Mouse (Mus musculus) small intestine, adult 2 months (tissue): ENCODE measurements around the gene Cers5. TPM values are rescaled to one million over a fixed set of nuclear protein-coding genes. Genes with fewer than 3 reads are reported as not detected.
A peak's percentile ranks its signal among the peaks of the same experiment; 100 is the strongest.
"Not testable (repeated sequence)": the region's sequence is repeated elsewhere in the genome, so short reads cannot be mapped to it uniquely, and the experiment has no call there.

Source experiments
- H3K27ac ChIP-seq: fragments of 200-500 bp; 2 replicates; pipeline ENCODE4 v1.5.1; 2012; ENCODE audit warnings: low read depth, low read length, control low read depth, inconsistent platforms; ENCODE audit not compliant: insufficient read depth
- H3K27me3 ChIP-seq: fragments of 200-500 bp; 2 replicates; pipeline ENCODE4 v1.6.1; 2012; ENCODE audit warnings: mild to moderate bottlenecking, moderate library complexity, low read length, inconsistent platforms; ENCODE audit not compliant: control insufficient read depth, insufficient read depth
- H3K36me3 ChIP-seq: fragments of 200-500 bp; 2 replicates; pipeline ENCODE4 v1.6.1; 2012; ENCODE audit warnings: mild to moderate bottlenecking, low read length, control low read depth, inconsistent platforms; ENCODE audit not compliant: control insufficient read depth, insufficient read depth
- H3K4me1 ChIP-seq: fragments of 200-500 bp; 2 replicates; pipeline ENCODE4 v1.6.1; 2012; ENCODE audit warnings: low read length, inconsistent platforms, mixed read lengths; ENCODE audit not compliant: control insufficient read depth, insufficient read depth, insufficient read length
- H3K4me3 ChIP-seq: fragments of 200-500 bp; 2 replicates; pipeline ENCODE4 v1.5.1; 2012; ENCODE audit warnings: low read depth, mild to moderate bottlenecking, control low read depth, inconsistent platforms, low read length, moderate library complexity
- CTCF ChIP-seq: fragments of 200-500 bp; IDR thresholded peaks from 2 replicates; pipeline ENCODE4 v1.5.1; 2012; ENCODE audit warnings: low read depth, mild to moderate bottlenecking, control low read depth, inconsistent platforms, low read length, moderate library complexity, mixed read lengths; ENCODE audit not compliant: insufficient replicate concordance, insufficient read length; ENCODE audit errors: extremely low read depth
- POLR2A ChIP-seq: fragments of 200-500 bp; IDR thresholded peaks from 2 replicates; pipeline ENCODE4 v1.6.1; 2012; ENCODE audit warnings: low read depth, mild to moderate bottlenecking, control low read depth, inconsistent platforms, low read length, moderate library complexity
- WGBS: fragments of 180-500 bp; shearing (Covaris S2); methylation state at CpG from one replicate; pipeline ENCODE4 v1.1.7; 2018; 5-methylcytosine and 5-hydroxymethylcytosine counted together
- polyA plus RNA-seq: library from polyadenylated mRNA; depleted of rRNA; stranded (reverse); fragments of >200 nt; gene quantifications from 2 replicates; pipeline ENCODE4 v1.2.3, GENCODE M21; 2012; rRNA removed

Gene Cers5
- polyA plus RNA-seq, result 6.9 and 8.2 TPM in 2 replicates

DNA sequence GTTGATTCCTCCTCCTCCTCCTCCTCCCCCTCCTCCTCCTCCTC is at the start of gene Cers5:
Cers5 (minus strand) TSS at position 5 of the 44 bp plus-strand sequence.
- peak within 1 kb of the TSS; percentile 26; the same call in 1 of the 2 replicates for H3K27ac ChIP-seq
- not testable (repeated sequence) for H3K4me1 ChIP-seq, H3K27me3 ChIP-seq, H3K36me3 ChIP-seq
- peak within 1 kb of the TSS; percentile 77 for H3K4me3 ChIP-seq

DNA sequence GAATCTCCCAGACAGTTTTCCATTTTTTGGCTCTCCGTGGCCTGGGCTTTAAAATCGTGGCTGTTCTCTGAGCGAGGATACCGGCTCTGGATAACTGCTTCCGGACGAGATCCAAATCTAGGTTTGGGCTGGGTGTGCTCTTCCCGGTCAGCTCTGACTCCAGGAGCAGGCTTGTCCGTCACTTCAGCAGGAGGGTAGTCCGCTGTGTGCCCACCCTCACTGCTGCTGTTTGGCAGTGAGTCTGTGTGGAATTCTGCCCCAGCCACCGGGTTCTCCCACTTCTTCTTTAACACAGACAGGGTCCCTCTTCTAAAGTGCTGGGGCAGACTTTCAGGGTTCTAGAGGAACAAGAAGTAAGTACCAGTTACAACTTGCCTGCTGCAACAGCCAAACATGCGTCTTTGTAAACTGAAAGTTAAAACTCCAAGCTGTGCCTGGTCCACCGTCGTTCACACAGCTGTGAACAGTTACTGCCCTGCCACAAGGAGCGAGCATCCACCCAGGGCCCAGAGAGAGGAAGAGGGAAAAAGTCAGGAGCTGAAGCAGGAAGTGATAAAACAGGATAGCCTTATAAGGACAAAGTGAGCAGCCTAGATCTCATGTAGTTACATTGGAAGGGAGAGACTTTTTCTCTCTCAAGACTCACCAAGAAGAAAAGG is 47.1 kb upstream of the Cers5 start:
- peak; percentile 66; the same call in 1 of the 2 replicates for TF ChIP-seq POLR2A
- no peak for TF ChIP-seq CTCF
- no peaks in the 10 kb centered on the region for H3K27me3 ChIP-seq
- H3K27ac ChIP-seq, result peak overlapping the region; percentile 48
- WGBS, result 53% methylated on average over 14 of the region's 14 CpGs
- peaks cover 2% of the 10 kb centered on the region; the same call in 1 of the 2 replicates for H3K4me1 ChIP-seq
- peak overlapping the region; percentile 62 for H3K4me3 ChIP-seq
- H3K36me3 ChIP-seq, result peaks cover 41% of the 10 kb centered on the region

- no peak for TF ChIP-seq POLR2A
- TF ChIP-seq CTCF, result no peak
- Histone ChIP-seq H3K4me3 (peak overlapping the region; percentile 32), H3K27me3 (no peaks in the 10 kb centered on the region), H3K27ac (peak overlapping the region; percentile 48), H3K36me3 (peaks cover 40% of the 10 kb centered on the region), H3K4me1 (peaks cover 2% of the 10 kb centered on the region; the same call in 1 of the 2 replicates)
- 72% methylated on average over 6 of the region's 6 CpGs for WGBS
These were observed 46.4 kb upstream of the Cers5 start for GRCm38 (mm10) chr15:99819109-99819440.

DNA sequence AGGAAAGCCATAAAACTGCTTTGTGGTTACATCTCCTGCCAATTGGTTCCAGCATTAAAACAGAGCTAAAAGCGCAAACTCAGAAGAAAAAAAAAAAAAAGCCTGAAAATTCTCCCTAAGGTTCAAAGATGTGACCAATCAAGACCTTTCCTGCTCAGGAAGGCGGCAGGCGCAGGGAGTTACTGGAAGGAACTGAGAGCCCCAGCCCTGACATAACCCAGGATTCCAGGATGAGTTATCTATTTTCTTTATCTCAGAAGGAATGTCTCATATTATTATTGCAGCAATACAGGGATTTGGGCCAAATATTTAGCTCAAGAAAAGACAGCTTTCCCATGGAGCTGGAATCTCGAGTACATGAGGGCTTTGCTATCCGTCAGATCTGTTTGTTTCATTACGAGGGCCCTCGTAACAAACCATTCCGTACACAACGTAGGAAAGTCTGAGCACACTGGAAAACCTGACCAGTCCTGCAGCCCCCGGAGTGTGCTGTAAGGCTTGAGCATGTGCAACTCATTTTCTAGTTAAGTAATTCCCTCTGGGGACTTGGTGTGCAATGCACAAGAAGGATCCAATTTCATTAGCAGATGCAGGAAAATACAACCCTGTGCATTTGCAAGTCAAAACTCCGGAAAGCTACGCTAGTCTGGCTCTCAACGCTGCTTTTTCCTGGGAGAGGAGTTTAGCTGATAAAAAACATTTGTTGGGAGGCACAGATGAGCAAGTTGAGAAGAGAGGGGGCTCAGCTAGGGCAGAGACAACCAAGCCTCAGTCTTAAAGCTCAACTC is 45.8 kb upstream of the Cers5 start:
- Histone ChIP-seq H3K27ac (peak overlapping the region; percentile 48), H3K4me3 (peak overlapping the region; percentile 32), H3K27me3 (no peaks in the 10 kb centered on the region), H3K4me1 (peaks cover under 1% of the 10 kb centered on the region; the same call in 1 of the 2 replicates), H3K36me3 (peaks cover 41% of the 10 kb centered on the region)
- 62% methylated on average over 13 of the region's 13 CpGs for WGBS
- TF ChIP-seq CTCF, result no peak

GRCm38 (mm10) chr15:99817343-99818235 is 44.9 kb upstream of the Cers5 start:
- peak overlapping the region; percentile 49 for H3K4me3 ChIP-seq
- peak overlapping the region; percentile 75 for H3K27ac ChIP-seq
- peaks cover 46% of the 10 kb centered on the region for H3K36me3 ChIP-seq
- no peaks in the 10 kb centered on the region for H3K27me3 ChIP-seq
- no peaks in the 10 kb centered on the region for H3K4me1 ChIP-seq
- TF ChIP-seq POLR2A, result no peak
- no peak for TF ChIP-seq CTCF
- WGBS, result 55% methylated on average over 8 of the region's 8 CpGs

- WGBS, result 96% methylated on average over 4 of the region's 4 CpGs
- Histone ChIP-seq H3K27me3 (no peaks in the 10 kb centered on the region), H3K4me3 (no peak overlapping the region), H3K4me1 (peaks cover 5% of the 10 kb centered on the region; the same call in 1 of the 2 replicates), H3K36me3 (peaks cover 55% of the 10 kb centered on the region), H3K27ac (no peak overlapping the region)
- TF ChIP-seq POLR2A (no peak), CTCF (peak; percentile 61; the same call in 1 of the 2 replicates)
These were observed 43.3 kb upstream of the Cers5 start for GRCm38 (mm10) chr15:99815999-99816398.

DNA sequence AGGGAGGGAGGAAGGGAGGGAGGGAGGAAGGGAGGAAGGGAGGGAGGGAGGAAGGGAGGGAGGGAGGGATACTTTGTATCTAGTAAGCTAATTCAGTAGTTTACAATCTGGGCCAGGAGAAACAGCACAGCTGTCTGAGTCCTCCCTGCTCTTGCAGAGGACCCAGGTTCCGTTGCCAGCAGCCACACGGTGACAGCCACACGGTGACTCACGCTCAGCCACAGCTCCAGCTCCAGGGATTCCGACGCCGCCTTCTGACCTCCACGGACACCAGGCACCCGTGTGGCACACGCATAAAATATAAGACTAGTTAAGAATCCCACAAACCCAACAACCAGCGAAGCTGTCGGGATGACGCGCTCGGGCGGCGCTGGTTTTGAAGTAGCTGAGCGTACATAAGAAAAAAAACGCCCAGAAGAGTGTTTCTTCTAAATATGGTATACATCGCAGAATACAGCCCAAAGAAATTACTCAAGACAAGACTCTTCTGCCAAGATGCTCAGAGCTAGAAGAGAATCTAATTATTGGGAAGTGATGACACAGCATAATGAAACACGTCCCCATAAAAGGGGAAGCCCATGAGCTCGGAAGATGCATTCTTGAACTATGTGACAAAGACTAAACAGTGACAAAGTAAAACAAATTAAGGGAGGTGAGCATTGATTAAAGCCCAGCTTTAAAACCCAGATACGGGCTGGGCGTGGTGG is 42.0 kb upstream of the Cers5 start:
- peaks cover 5% of the 10 kb centered on the region; the same call in 1 of the 2 replicates for H3K4me1 ChIP-seq
- peak overlapping the region; percentile 48 for H3K27ac ChIP-seq
- peaks cover 58% of the 10 kb centered on the region for H3K36me3 ChIP-seq
- H3K4me3 ChIP-seq, result peak overlapping the region; percentile 4
- TF ChIP-seq POLR2A, result no peak
- TF ChIP-seq CTCF, result no peak
- WGBS, result 80% methylated on average over 24 of the region's 24 CpGs
- no peaks in the 10 kb centered on the region for H3K27me3 ChIP-seq
